In genomic region chr11:49168839-49169611, GRCm38 (mm10) we compare ENCODE assay signal across 9 mouse cellular contexts. TPM values are rescaled to one million over a fixed set of nuclear protein-coding genes. Genes with fewer than 3 reads are reported as not detected.
DNase-seq lines count a peak whose midpoint lies in the region; ATAC-seq and TF ChIP-seq lines count a peak whose summit lies in the region.
"Had no signal": no experiment of that assay in that cellular context is flagged by ENCODE, and none has a peak within 500 bp of the region (broad histone marks: within the 10 kb centered on the region; RNA-seq: fewer than 3 reads in every experiment).

No protein-coding gene starts in this region.

- no peak; the same call in 1 of the 2 replicates for TF ChIP-seq CTCF in hindbrain, postnatal 0 days (IDR thresholded peaks at IDR 0.05; ENCODE audit: low read depth)

- H3K27ac ChIP-seq in lung, embryonic 15.5 days, result no peak overlapping the region
- no peak overlapping the region for H3K27ac ChIP-seq in embryonic facial prominence, embryonic 11.5 days (replicated peaks; ENCODE audit: low read depth, low read length)
- no peak overlapping the region for H3K27ac ChIP-seq in hindbrain, postnatal 0 days
- no peak overlapping the region for H3K27ac ChIP-seq in liver, embryonic 15.5 days (replicated peaks)

- no peaks in the 10 kb centered on the region for H3K9me3 ChIP-seq in lung, embryonic 15.5 days
- H3K9me3 ChIP-seq in embryonic facial prominence, embryonic 11.5 days (replicated peaks; ENCODE audit: control insufficient read depth, low read length), result no peaks in the 10 kb centered on the region
- no peaks in the 10 kb centered on the region for H3K9me3 ChIP-seq in hindbrain, postnatal 0 days (ENCODE audit: low read length)
- H3K9me3 ChIP-seq in liver, embryonic 15.5 days (replicated peaks), result no peaks in the 10 kb centered on the region

- no peak for DNase-seq in lung, postnatal 25 days (ENCODE audit: low spot score)
- DNase-seq in embryonic facial prominence, embryonic 11.5 days (ENCODE audit: low spot score), result peak; percentile 54
- peak; percentile 28 for DNase-seq in hindbrain, postnatal 0 days (ENCODE audit: low spot score)
- peak; percentile 40 for DNase-seq in right cerebral cortex, postnatal 4 days
- no peak for DNase-seq in cerebellum, adult 9-10 months
- DNase-seq in spleen, adult 18-20 months, result no peak

- ATAC-seq in lung, embryonic 15.5 days (ENCODE audit: borderline replicate concordance, extremely low read depth, low FRiP score, low TSS enrichment), result no peak
- peak; percentile 65 for ATAC-seq in embryonic facial prominence, embryonic 11.5 days (replicated peaks; ENCODE audit: insufficient number of reproducible peaks, low FRiP score, low TSS enrichment, low read depth)
- ATAC-seq in hindbrain, postnatal 0 days, result peak; percentile 82
- no peak for ATAC-seq in liver, embryonic 15.5 days (ENCODE audit: insufficient read depth)

- no peak overlapping the region for H3K9ac ChIP-seq in lung, embryonic 15.5 days
- H3K9ac ChIP-seq in embryonic facial prominence, embryonic 11.5 days (replicated peaks; ENCODE audit: low read length), result peak overlapping the region; percentile 46
- 0 out of 2 replicates have a peak overlapping the region, but pooled peaks have one; percentile 40 for H3K9ac ChIP-seq in hindbrain, postnatal 0 days (replicated peaks; ENCODE audit: low read length)
- H3K9ac ChIP-seq in liver, embryonic 15.5 days, result no peak overlapping the region

- H3K4me2 ChIP-seq in lung, embryonic 15.5 days, result peak overlapping the region; percentile 53
- H3K4me2 ChIP-seq in embryonic facial prominence, embryonic 11.5 days (ENCODE audit: low read depth, low read length), result peak overlapping the region; percentile 67
- H3K4me2 ChIP-seq in hindbrain, postnatal 0 days (ENCODE audit: low read depth, low read length), result peak overlapping the region; percentile 71
- peak overlapping the region; percentile 51 for H3K4me2 ChIP-seq in liver, embryonic 15.5 days

- H3K4me3 ChIP-seq in lung, embryonic 15.5 days, result peak overlapping the region; percentile 16
- peak overlapping the region; percentile 27 for H3K4me3 ChIP-seq in embryonic facial prominence, embryonic 11.5 days (ENCODE audit: low read depth, low read length)
- H3K4me3 ChIP-seq in hindbrain, postnatal 0 days (ENCODE audit: low read length), result peak overlapping the region; percentile 40
- H3K4me3 ChIP-seq in liver, embryonic 15.5 days (replicated peaks), result peak overlapping the region; percentile 18; the same call in 1 of the 2 replicates

- H3K36me3 ChIP-seq in lung, embryonic 15.5 days, result no peaks in the 10 kb centered on the region
- no peaks in the 10 kb centered on the region for H3K36me3 ChIP-seq in embryonic facial prominence, embryonic 11.5 days (replicated peaks; ENCODE audit: control insufficient read depth, insufficient read depth, low read depth, low read length)
- H3K36me3 ChIP-seq in hindbrain, postnatal 0 days (ENCODE audit: insufficient read depth, low read length), result no peaks in the 10 kb centered on the region
- H3K36me3 ChIP-seq in liver, embryonic 15.5 days (replicated peaks), result no peaks in the 10 kb centered on the region

- peaks cover 21% of the 10 kb centered on the region for H3K27me3 ChIP-seq in lung, embryonic 15.5 days
- peaks cover 4% of the 10 kb centered on the region; the same call in 1 of the 2 replicates for H3K27me3 ChIP-seq in embryonic facial prominence, embryonic 11.5 days (ENCODE audit: control insufficient read depth, insufficient read depth, low read length)
- H3K27me3 ChIP-seq in hindbrain, postnatal 0 days (ENCODE audit: insufficient read depth, low read length), result no peaks in the 10 kb centered on the region
- H3K27me3 ChIP-seq in liver, embryonic 15.5 days, result peaks cover 18% of the 10 kb centered on the region

- 2% methylated on average over 48 of the region's 50 CpGs for WGBS in lung, embryonic 15.5 days
- 7% methylated on average over 50 of the region's 50 CpGs for WGBS in embryonic facial prominence, embryonic 11.5 days
- 6% methylated on average over 50 of the region's 50 CpGs for WGBS in hindbrain, postnatal 0 days
- WGBS in liver, embryonic 15.5 days (ENCODE audit: insufficient replicate concordance), result 21% methylated on average over 50 of the region's 50 CpGs

- peaks cover 7% of the 10 kb centered on the region; the same call in 1 of the 2 replicates for H3K4me1 ChIP-seq in lung, embryonic 15.5 days
- no peaks in the 10 kb centered on the region for H3K4me1 ChIP-seq in embryonic facial prominence, embryonic 11.5 days (ENCODE audit: control insufficient read depth, insufficient read depth, low read length)
- no peaks in the 10 kb centered on the region for H3K4me1 ChIP-seq in hindbrain, postnatal 0 days (ENCODE audit: insufficient read depth, low read length)
- H3K4me1 ChIP-seq in liver, embryonic 15.5 days (replicated peaks), result no peaks in the 10 kb centered on the region; the same call in 1 of the 2 replicates

RNA-seq across cellular contexts. Expression of gene Olfr1394, which starts 14.8 kb away (rescaled TPM):
- polyA plus RNA-seq in lung, embryonic 15.5 days (2015; fragmentation: Nextera tagmentation; extraction: Ambion mirVana), result not detected in 2 replicates
- polyA plus RNA-seq in embryonic facial prominence, embryonic 11.5 days (2014; fragmentation: Nextera tagmentation; extraction: Ambion mirVana), result not detected in 2 replicates
- total RNA-seq in hindbrain, postnatal 0 days (2014; rRNA removed), result not detected in 2 replicates
- not detected in 2 replicates for polyA plus RNA-seq in hindbrain, postnatal 0 days (2015; fragmentation: Nextera tagmentation; extraction: Ambion mirVana)
- not detected in 2 replicates for polyA plus RNA-seq in liver, embryonic 15.5 days (2015; fragmentation: Nextera tagmentation; extraction: Ambion mirVana)
- total RNA-seq: liver, adult 2 months had no signal
- polyA plus RNA-seq: liver, adult 2 months had no signal

RNA-seq across cellular contexts. Expression of gene Btnl9, which starts 17.9 kb away (rescaled TPM):
- polyA plus RNA-seq in lung, embryonic 15.5 days (2015; fragmentation: Nextera tagmentation; extraction: Ambion mirVana), result 0.48 and 1.1 TPM in 2 replicates
- 0.15 and 0.77 TPM in 2 replicates for polyA plus RNA-seq in embryonic facial prominence, embryonic 11.5 days (2014; fragmentation: Nextera tagmentation; extraction: Ambion mirVana)
- total RNA-seq in hindbrain, postnatal 0 days (2014; rRNA removed), result 0.37 TPM in 1 of 2 replicates, not detected in the other
- 0.39 and 0.50 TPM in 2 replicates for polyA plus RNA-seq in hindbrain, postnatal 0 days (2015; fragmentation: Nextera tagmentation; extraction: Ambion mirVana)
- polyA plus RNA-seq in liver, embryonic 15.5 days (2015; fragmentation: Nextera tagmentation; extraction: Ambion mirVana), result 0.76 and 1.6 TPM in 2 replicates

RNA-seq across cellular contexts. Expression of gene Olfr1395, which starts 27.0 kb away (rescaled TPM):
- polyA plus RNA-seq in lung, embryonic 15.5 days (2015; fragmentation: Nextera tagmentation; extraction: Ambion mirVana), result not detected in 2 replicates
- polyA plus RNA-seq in embryonic facial prominence, embryonic 11.5 days (2014; fragmentation: Nextera tagmentation; extraction: Ambion mirVana), result not detected in 2 replicates
- not detected in 2 replicates for total RNA-seq in hindbrain, postnatal 0 days (2014; rRNA removed)
- polyA plus RNA-seq in hindbrain, postnatal 0 days (2015; fragmentation: Nextera tagmentation; extraction: Ambion mirVana), result not detected in 2 replicates
- polyA plus RNA-seq in liver, embryonic 15.5 days (2015; fragmentation: Nextera tagmentation; extraction: Ambion mirVana), result not detected in 2 replicates
- total RNA-seq: liver, adult 2 months had no signal
- polyA plus RNA-seq: liver, adult 2 months had no signal

RNA-seq across cellular contexts. Expression of gene Zfp62, which starts 34.1 kb away (rescaled TPM):
- 37.6 and 40.3 TPM in 2 replicates for polyA plus RNA-seq in lung, embryonic 15.5 days (2015; fragmentation: Nextera tagmentation; extraction: Ambion mirVana)
- 64.0 and 66.1 TPM in 2 replicates for polyA plus RNA-seq in embryonic facial prominence, embryonic 11.5 days (2014; fragmentation: Nextera tagmentation; extraction: Ambion mirVana)
- total RNA-seq in hindbrain, postnatal 0 days (2014; rRNA removed), result 20.2 and 25.0 TPM in 2 replicates
- polyA plus RNA-seq in hindbrain, postnatal 0 days (2015; fragmentation: Nextera tagmentation; extraction: Ambion mirVana), result 25.7 and 25.8 TPM in 2 replicates
- polyA plus RNA-seq in liver, embryonic 15.5 days (2015; fragmentation: Nextera tagmentation; extraction: Ambion mirVana), result 10.2 and 10.4 TPM in 2 replicates

RNA-seq across cellular contexts. Expression of gene Olfr1396, which starts 54.4 kb away (rescaled TPM):
- not detected in 2 replicates for polyA plus RNA-seq in lung, embryonic 15.5 days (2015; fragmentation: Nextera tagmentation; extraction: Ambion mirVana)
- polyA plus RNA-seq in embryonic facial prominence, embryonic 11.5 days (2014; fragmentation: Nextera tagmentation; extraction: Ambion mirVana), result not detected in 2 replicates
- total RNA-seq in hindbrain, postnatal 0 days (2014; rRNA removed), result not detected in 2 replicates
- not detected in 2 replicates for polyA plus RNA-seq in hindbrain, postnatal 0 days (2015; fragmentation: Nextera tagmentation; extraction: Ambion mirVana)
- not detected in 2 replicates for polyA plus RNA-seq in liver, embryonic 15.5 days (2015; fragmentation: Nextera tagmentation; extraction: Ambion mirVana)

Comparison
In these comparisons a context has a peak if more than half of its experiments do, and no peak if none do; other contexts are left out.
1. ATAC-seq: peak in embryonic facial prominence, embryonic 11.5 days (single experiment) and hindbrain, postnatal 0 days (single experiment); none in lung, embryonic 15.5 days (single experiment) and liver, embryonic 15.5 days (single experiment).
2. H3K9ac ChIP-seq: peak in embryonic facial prominence, embryonic 11.5 days (single experiment) and hindbrain, postnatal 0 days (single experiment); none in lung, embryonic 15.5 days (single experiment) and liver, embryonic 15.5 days (single experiment).
3. DNase-seq: peak in embryonic facial prominence, embryonic 11.5 days (single experiment), hindbrain, postnatal 0 days (single experiment) and right cerebral cortex, postnatal 4 days (single experiment); none in lung, postnatal 25 days (single experiment), cerebellum, adult 9-10 months (single experiment) and spleen, adult 18-20 months (0 of 2).
4. Peak in every context shown above with its lines, with median percentiles within 50 percentile points of each other: H3K4me2 ChIP-seq and H3K4me3 ChIP-seq.